Mouse (Mus musculus): ENCODE measurements around the gene Arhgef26.

Arhgef26 gene

GRCm38 (mm10) chr3:62338044-62338443, at the start of gene Arhgef26:
Gene Arhgef26, plus strand, starts transcription at chr3:62338344.
- DNase-seq: no peak

GRCm38 (mm10) chr3:62310493-62310892, 27.7 kb upstream of the Arhgef26 start:
- DNase-seq: no peak

- DNase-seq: no peak
These were observed 26.9 kb upstream of the Arhgef26 start for GRCm38 (mm10) chr3:62311224-62311623.

- DNase-seq: no peak
These were observed 13.4 kb upstream of the Arhgef26 start for GRCm38 (mm10) chr3:62324708-62325107.

GRCm38 (mm10) chr3:62327903-62328302, 10.2 kb upstream of the Arhgef26 start:
- DNase-seq: no peak

GRCm38 (mm10) chr3:62338461-62338853, 313 bp downstream of the Arhgef26 start:
- no peak for DNase-seq

GRCm38 (mm10) chr3:62338854-62339515, 841 bp downstream of the Arhgef26 start:
- no peak for DNase-seq

GRCm38 (mm10) chr3:62339516-62340051, 1.4 kb downstream of the Arhgef26 start:
- no peak for DNase-seq

- no peak for DNase-seq
These were observed 2.1 kb downstream of the Arhgef26 start for GRCm38 (mm10) chr3:62340154-62340760.

- no peak for DNase-seq
These were observed 2.7 kb downstream of the Arhgef26 start for GRCm38 (mm10) chr3:62340861-62341260.

GRCm38 (mm10) chr3:62341496-62342205, 3.5 kb downstream of the Arhgef26 start:
- no peak for DNase-seq

GRCm38 (mm10) chr3:62348514-62349217, 10.5 kb downstream of the Arhgef26 start:
- DNase-seq: no peak

GRCm38 (mm10) chr3:62349218-62349897, 11.2 kb downstream of the Arhgef26 start:
- no peak for DNase-seq

GRCm38 (mm10) chr3:62352071-62352470, 13.9 kb downstream of the Arhgef26 start:
- DNase-seq: no peak

- no peak for DNase-seq
These were observed 14.7 kb downstream of the Arhgef26 start for GRCm38 (mm10) chr3:62352876-62353275.

- DNase-seq: no peak
These were observed 29.7 kb downstream of the Arhgef26 start for GRCm38 (mm10) chr3:62367882-62368281.

GRCm38 (mm10) chr3:62372841-62373240, 34.7 kb downstream of the Arhgef26 start:
- DNase-seq: no peak

- DNase-seq: no peak
These were observed 36.2 kb downstream of the Arhgef26 start for GRCm38 (mm10) chr3:62374346-62374745.

- DNase-seq: no peak
These were observed 36.7 kb downstream of the Arhgef26 start for GRCm38 (mm10) chr3:62374831-62375230.

- DNase-seq: no peak
These were observed 38.6 kb downstream of the Arhgef26 start for GRCm38 (mm10) chr3:62376719-62377118.

GRCm38 (mm10) chr3:62379946-62380345, 41.8 kb downstream of the Arhgef26 start:
- no peak for DNase-seq

GRCm38 (mm10) chr3:62380420-62380819, 42.3 kb downstream of the Arhgef26 start:
- no peak for DNase-seq
